ENCODE assay signal across 14 mouse cellular contexts in the genomic region with DNA sequence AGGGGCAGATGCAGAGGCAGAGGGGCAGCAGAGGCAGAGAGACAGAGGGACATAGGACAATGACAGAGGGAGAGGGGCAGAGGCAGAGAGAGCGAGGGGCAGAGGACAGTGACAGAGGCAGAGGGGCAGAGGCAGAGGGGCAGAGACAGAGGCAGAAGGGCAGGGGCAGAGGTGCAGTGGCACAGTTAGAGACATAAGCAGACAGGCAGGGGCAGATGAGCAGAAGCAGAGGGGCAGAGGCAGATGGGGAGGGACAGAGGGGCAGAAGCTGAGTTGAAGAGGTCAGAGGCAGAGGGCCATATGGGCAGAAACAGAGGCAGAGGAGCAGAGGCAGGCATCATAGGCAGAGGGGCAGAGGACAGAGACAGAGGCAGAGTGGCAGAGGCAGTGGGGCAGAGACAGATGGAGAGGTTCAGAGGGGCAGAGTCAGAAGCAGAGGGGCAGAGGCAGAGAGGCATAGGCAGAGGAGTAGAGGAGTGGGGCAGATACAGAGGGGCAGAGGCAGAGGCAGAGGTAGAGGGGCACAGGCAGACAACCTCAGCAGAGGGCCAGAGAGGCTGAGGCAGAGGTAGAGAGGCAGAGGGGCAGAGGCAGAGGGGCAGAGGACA. TPM values are rescaled to one million over a fixed set of nuclear protein-coding genes. Genes with fewer than 3 reads are reported as not detected.
A peak's percentile ranks its signal among the peaks of the same experiment; 100 is the strongest.
DNase-seq lines count a peak whose midpoint lies in the region; ATAC-seq and TF ChIP-seq lines count a peak whose summit lies in the region.
"Had no signal": no experiment of that assay in that cellular context is flagged by ENCODE, and none has a peak within 500 bp of the region (broad histone marks: within the 10 kb centered on the region; RNA-seq: fewer than 3 reads in every experiment).

No protein-coding gene starts in this region.

- peak; percentile 90 for ATAC-seq in kidney, embryonic 16.5 days (ENCODE audit: low FRiP score, low TSS enrichment)
- 0 out of 2 replicates have a peak, but pooled peaks have one; percentile 52 for ATAC-seq in forebrain, embryonic 16.5 days
- ATAC-seq in liver, embryonic 14.5 days (ENCODE audit: insufficient read depth), result peak; percentile 43; the same call in 1 of the 2 replicates
- peak; percentile 59; the same call in 1 of the 2 replicates for ATAC-seq in neural tube, embryonic 13.5 days (ENCODE audit: low read depth)

- no peak for TF ChIP-seq EP300 in liver, embryonic 14.5 days (IDR thresholded peaks at IDR 0.05; ENCODE audit: low read depth)

- no peak overlapping the region for H3K4me3 ChIP-seq in kidney, embryonic 16.5 days (ENCODE audit: low read length)
- no peak overlapping the region for H3K4me3 ChIP-seq in forebrain, embryonic 16.5 days (replicated peaks; ENCODE audit: low read length)
- no peak overlapping the region for H3K4me3 ChIP-seq in liver, embryonic 14.5 days (ENCODE audit: insufficient read depth in 1 of 2, low read depth in 2 of 2, low read length in 2 of 2)
- H3K4me3 ChIP-seq in neural tube, embryonic 13.5 days, result no peak overlapping the region

- no peak for TF ChIP-seq CTCF in liver, embryonic 14.5 days (IDR thresholded peaks at IDR 0.05; ENCODE audit: low read depth)

- H3K27ac ChIP-seq in kidney, embryonic 16.5 days (ENCODE audit: low read length), result no peak overlapping the region
- no peak overlapping the region for H3K27ac ChIP-seq in forebrain, embryonic 16.5 days (ENCODE audit: low read length)
- H3K27ac ChIP-seq in liver, embryonic 14.5 days, result no peak overlapping the region
- H3K27ac ChIP-seq in neural tube, embryonic 13.5 days (replicated peaks), result no peak overlapping the region
- H3K27ac ChIP-seq: macrophage had no signal

- H3K9ac ChIP-seq in kidney, embryonic 16.5 days (replicated peaks; ENCODE audit: low read length), result no peak overlapping the region
- no peak overlapping the region for H3K9ac ChIP-seq in forebrain, embryonic 16.5 days (replicated peaks; ENCODE audit: low read depth, low read length)
- no peak overlapping the region for H3K9ac ChIP-seq in liver, embryonic 14.5 days (replicated peaks)
- H3K9ac ChIP-seq in neural tube, embryonic 13.5 days, result no peak overlapping the region

- H3K9me3 ChIP-seq in kidney, embryonic 16.5 days (ENCODE audit: low read length), result no peaks in the 10 kb centered on the region
- no peaks in the 10 kb centered on the region for H3K9me3 ChIP-seq in forebrain, embryonic 16.5 days (ENCODE audit: control insufficient read depth, low read length)
- no peaks in the 10 kb centered on the region for H3K9me3 ChIP-seq in liver, embryonic 14.5 days (ENCODE audit: control insufficient read depth, low read length)
- no peaks in the 10 kb centered on the region for H3K9me3 ChIP-seq in neural tube, embryonic 13.5 days

- H3K27me3 ChIP-seq in kidney, embryonic 16.5 days (ENCODE audit: insufficient read depth, low read length), result peaks cover 27% of the 10 kb centered on the region; the same call in 1 of the 2 replicates
- no peaks in the 10 kb centered on the region for H3K27me3 ChIP-seq in forebrain, embryonic 16.5 days (replicated peaks; ENCODE audit: control insufficient read depth, insufficient read depth, low read length)
- H3K27me3 ChIP-seq in liver, embryonic 14.5 days (ENCODE audit: control insufficient read depth, insufficient read depth, low read length), result no peaks in the 10 kb centered on the region
- peaks cover 36% of the 10 kb centered on the region for H3K27me3 ChIP-seq in neural tube, embryonic 13.5 days

- H3K36me3 ChIP-seq in kidney, embryonic 16.5 days (ENCODE audit: insufficient read depth, low read length), result no peaks in the 10 kb centered on the region
- H3K36me3 ChIP-seq in forebrain, embryonic 16.5 days (ENCODE audit: control insufficient read depth, insufficient read depth), result no peaks in the 10 kb centered on the region
- H3K36me3 ChIP-seq in liver, embryonic 14.5 days (replicated peaks; ENCODE audit: control insufficient read depth, insufficient read depth, low read depth), result no peaks in the 10 kb centered on the region
- H3K36me3 ChIP-seq in neural tube, embryonic 13.5 days, result no peaks in the 10 kb centered on the region

- H3K4me1 ChIP-seq in kidney, embryonic 16.5 days (ENCODE audit: insufficient read depth, low read length), result no peaks in the 10 kb centered on the region
- H3K4me1 ChIP-seq in forebrain, embryonic 16.5 days (replicated peaks; ENCODE audit: control insufficient read depth, insufficient read depth, low read length), result no peaks in the 10 kb centered on the region
- H3K4me1 ChIP-seq in liver, embryonic 14.5 days (replicated peaks; ENCODE audit: control insufficient read depth in 2 of 2, insufficient read depth in 2 of 2, low read length in 1 of 2), result no peaks in the 10 kb centered on the region
- H3K4me1 ChIP-seq in neural tube, embryonic 13.5 days (replicated peaks), result no peaks in the 10 kb centered on the region

- DNase-seq in kidney, adult 18-20 months, result no peak
- no peak for DNase-seq in liver, embryonic 14.5 days (ENCODE audit: low read depth in 3 of 3, low spot score in 3 of 3)
- no peak for DNase-seq in right cerebral cortex, postnatal 36 days (ENCODE audit: low spot score in 2 of 2)
- DNase-seq in cerebellum, adult 9-10 months, result no peak
- DNase-seq in gastrocnemius, postnatal 25 days, result no peak
- DNase-seq: adrenal gland, postnatal 25 days; cerebellum, postnatal 36 days; heart, adult 18-20 months; kidney, postnatal 4 days; thymus, postnatal 25 days had no signal

- H3K4me2 ChIP-seq in kidney, embryonic 16.5 days (replicated peaks; ENCODE audit: low read depth, low read length), result no peak overlapping the region
- H3K4me2 ChIP-seq in forebrain, embryonic 16.5 days (ENCODE audit: low read length), result no peak overlapping the region
- H3K4me2 ChIP-seq in liver, embryonic 14.5 days (ENCODE audit: low read depth), result no peak overlapping the region
- no peak overlapping the region for H3K4me2 ChIP-seq in neural tube, embryonic 13.5 days

- 91% methylated on average over 1 of the region's 1 CpGs for WGBS in kidney, embryonic 16.5 days
- 70% methylated on average over 1 of the region's 1 CpGs for WGBS in forebrain, embryonic 16.5 days
- WGBS in liver, embryonic 14.5 days (ENCODE audit: insufficient replicate concordance), result 62% methylated on average over 1 of the region's 1 CpGs
- WGBS in neural tube, embryonic 13.5 days, result 77% methylated on average over 1 of the region's 1 CpGs

RNA-seq across cellular contexts. Expression of a gene that starts 40.3 kb away (rescaled TPM):
- polyA plus RNA-seq in kidney, embryonic 16.5 days (2015; fragmentation: Nextera tagmentation; extraction: Ambion mirVana), result 20.6 and 21.6 TPM in 2 replicates
- 11.3 and 11.4 TPM in 2 replicates for polyA plus RNA-seq in forebrain, embryonic 16.5 days (2015; fragmentation: Nextera tagmentation; extraction: Ambion mirVana)
- polyA plus RNA-seq in liver, embryonic 14.5 days (2012; rRNA removed), result 7.8 and 11.2 TPM in 2 replicates
- polyA plus RNA-seq in liver, embryonic 14.5 days (2014; fragmentation: Nextera tagmentation; extraction: Ambion mirVana), result 27.9 and 30.6 TPM in 2 replicates
- polyA plus RNA-seq in neural tube, embryonic 13.5 days (2015; fragmentation: Nextera tagmentation; extraction: Ambion mirVana), result 15.2 and 16.9 TPM in 2 replicates
- 10 to 100 TPM; 17.0 TPM for total RNA-seq in gastrocnemius, postnatal 25 days (2021)

RNA-seq across cellular contexts. Expression of a gene that starts 40.5 kb away (rescaled TPM):
- polyA plus RNA-seq in kidney, embryonic 16.5 days (2015; fragmentation: Nextera tagmentation; extraction: Ambion mirVana), result 58.4 and 60.5 TPM in 2 replicates
- polyA plus RNA-seq in forebrain, embryonic 16.5 days (2015; fragmentation: Nextera tagmentation; extraction: Ambion mirVana), result 40.5 and 44.9 TPM in 2 replicates
- 11.5 and 16.8 TPM in 2 replicates for polyA plus RNA-seq in liver, embryonic 14.5 days (2012; rRNA removed)
- polyA plus RNA-seq in liver, embryonic 14.5 days (2014; fragmentation: Nextera tagmentation; extraction: Ambion mirVana), result 39.1 and 39.4 TPM in 2 replicates
- polyA plus RNA-seq in neural tube, embryonic 13.5 days (2015; fragmentation: Nextera tagmentation; extraction: Ambion mirVana), result 50.1 and 51.8 TPM in 2 replicates
- total RNA-seq in gastrocnemius, postnatal 25 days (2021), result 10 to 100 TPM in 1 of 2 experiments, 1 to 10 TPM in 1; 8.2 to 11.9 TPM
